Mouse (Mus musculus) spleen, adult 12 weeks (tissue): ENCODE results near the gene Manbal.

Source experiments
- DNase-seq: peaks from one replicate; pipeline ENCODE4 v3.0.0; 2022; ENCODE audit warnings: low spot score

Manbal gene

GRCm38 (mm10) chr2:157417229-157417628 is 49.8 kb downstream of the Manbal start:
- DNase-seq: no peak

- no peak for DNase-seq
These were observed 50.8 kb downstream of the Manbal start, which contains the start of gene Src for GRCm38 (mm10) chr2:157418206-157418605. TSS of gene Src (plus strand) at chr2:157418444.

- DNase-seq: no peak
These were observed 51.2 kb downstream of the Manbal start for GRCm38 (mm10) chr2:157418609-157419071.

- DNase-seq: no peak
These were observed 52.1 kb downstream of the Manbal start for GRCm38 (mm10) chr2:157419506-157419905.

- DNase-seq: no peak
These were observed 53.0 kb downstream of the Manbal start for GRCm38 (mm10) chr2:157420404-157420803.

- DNase-seq: no peak
These were observed 54.8 kb downstream of the Manbal start for GRCm38 (mm10) chr2:157422062-157422655.

- DNase-seq: no peak
These were observed 55.7 kb downstream of the Manbal start for GRCm38 (mm10) chr2:157422854-157423705.

- DNase-seq: no peak
These were observed 56.3 kb downstream of the Manbal start for GRCm38 (mm10) chr2:157423706-157424125.

- no peak for DNase-seq
These were observed 56.9 kb downstream of the Manbal start for GRCm38 (mm10) chr2:157424126-157424903.

GRCm38 (mm10) chr2:157424904-157425642 is 57.7 kb downstream of the Manbal start:
- no peak for DNase-seq

- DNase-seq: no peak
These were observed 58.2 kb downstream of the Manbal start for GRCm38 (mm10) chr2:157425643-157425988.

GRCm38 (mm10) chr2:157426171-157426570 is 58.8 kb downstream of the Manbal start:
- DNase-seq: no peak

- DNase-seq: no peak
These were observed 59.8 kb downstream of the Manbal start for GRCm38 (mm10) chr2:157427164-157427563.

- no peak for DNase-seq
These were observed 61.2 kb downstream of the Manbal start for GRCm38 (mm10) chr2:157428351-157429139.

- no peak for DNase-seq
These were observed 62.3 kb downstream of the Manbal start for GRCm38 (mm10) chr2:157429735-157430134.

GRCm38 (mm10) chr2:157430667-157431429 is 63.5 kb downstream of the Manbal start:
- DNase-seq: no peak

GRCm38 (mm10) chr2:157431912-157432311 is 64.5 kb downstream of the Manbal start:
- no peak for DNase-seq

GRCm38 (mm10) chr2:157432476-157432875 is 65.1 kb downstream of the Manbal start:
- DNase-seq: no peak

GRCm38 (mm10) chr2:157434041-157434440 is 66.6 kb downstream of the Manbal start:
- DNase-seq: no peak

GRCm38 (mm10) chr2:157434497-157434896 is 67.1 kb downstream of the Manbal start:
- DNase-seq: no peak
